Mouse (Mus musculus) G1E (cell line): ENCODE data around the gene Gdf9.

ENCODE experiments used
- CTCF ChIP-seq: IDR thresholded peaks from 2 replicates; pipeline ENCODE4 v1.5.1; 2012; ENCODE audit warnings: low read depth, low read length, inconsistent platforms, mixed read lengths
- GATA1 ChIP-seq: IDR thresholded peaks from 2 replicates; pipeline ENCODE4 v1.6.1; 2012; ENCODE audit warnings: borderline replicate concordance, low read length, inconsistent platforms, mixed read lengths
- GATA2 ChIP-seq: IDR thresholded peaks from 2 replicates; pipeline ENCODE4 v1.6.1; 2012; ENCODE audit warnings: low read depth, low read length, inconsistent platforms, borderline replicate concordance
- TAL1 ChIP-seq: conservative IDR thresholded peaks from 2 replicates; pipeline ENCODE4 v1.6.1; 2012; ENCODE audit warnings: low read depth, low read length, inconsistent platforms, mixed read lengths

GRCm38 (mm10) chr11:53428716-53429057 is 2.1 kb upstream of the Gdf9 start:
- TF ChIP-seq GATA2 (no peak), CTCF (no peak), GATA1 (no peak), TAL1 (no peak)
